Mouse (Mus musculus) neural tube, embryonic 11.5 days (tissue): ENCODE results near the gene Zfp777. TPM values are rescaled to one million over a fixed set of nuclear protein-coding genes. Genes with fewer than 3 reads are reported as not detected.

Source experiments
- ATAC-seq: fragments of 200-750 bp; cut with Nextera tagmentation; 2 replicates; pipeline ENCODE4 v1.8.0; 2017; ENCODE audit warnings: moderate number of reproducible peaks, mild to moderate bottlenecking, moderate TSS enrichment, moderate library complexity; ENCODE audit not compliant: insufficient read depth, low FRiP score, low TSS enrichment
- DNase-seq: peaks from one replicate; pipeline ENCODE4 v3.0.0-alpha.2; 2015; ENCODE audit warnings: low spot score
- H3K27ac ChIP-seq: fragments of 300-500 bp; sonication (generic); 2 replicates; pipeline ENCODE4 v1.5.1; 2014; ENCODE audit warnings: low read depth, mild to moderate bottlenecking, low read length
- H3K27me3 ChIP-seq: fragments of 300-500 bp; sonication (generic); 2 replicates; pipeline ENCODE4 v1.6.1; 2014; ENCODE audit warnings: mild to moderate bottlenecking, low read length, mixed read lengths; ENCODE audit not compliant: control insufficient read depth, insufficient read depth
- H3K36me3 ChIP-seq: fragments of 300-500 bp; sonication (generic); 2 replicates; pipeline ENCODE4 v1.6.1; 2014; ENCODE audit warnings: mild to moderate bottlenecking, low read length, moderate library complexity, mixed read lengths; ENCODE audit not compliant: control insufficient read depth, insufficient read depth
- H3K4me1 ChIP-seq: fragments of 300-500 bp; sonication (generic); 2 replicates; pipeline ENCODE4 v1.6.1; 2014; ENCODE audit warnings: low read length, mixed read lengths; ENCODE audit not compliant: control insufficient read depth, insufficient read depth
- H3K4me2 ChIP-seq: fragments of 300-500 bp; sonication (generic); 2 replicates; pipeline ENCODE4 v1.6.1; 2014; ENCODE audit warnings: low read depth, mild to moderate bottlenecking, moderate library complexity
- H3K4me3 ChIP-seq: fragments of 300-500 bp; sonication (generic); 2 replicates; pipeline ENCODE4 v1.5.1; 2014; ENCODE audit warnings: low read depth, low read length
- H3K9ac ChIP-seq: fragments of 300-500 bp; sonication (generic); 2 replicates; pipeline ENCODE4 v1.6.1; 2014; ENCODE audit warnings: mild to moderate bottlenecking, low read length
- H3K9me3 ChIP-seq: fragments of 300-500 bp; sonication (generic); 2 replicates; pipeline ENCODE4 v1.6.1; 2016; ENCODE audit warnings: low read length; ENCODE audit not compliant: control insufficient read depth
- WGBS: fragments of 180-500 bp; shearing (Covaris S2); extraction: QIAGEN DNeasy Blood & Tissue Kit; methylation state at CpG from one replicate; pipeline ENCODE4 v1.1.7; 2014; 5-methylcytosine and 5-hydroxymethylcytosine counted together
- polyA plus RNA-seq: library from polyadenylated mRNA; unstranded; fragments of >200 nt; fragmentation: Nextera tagmentation; extraction: Ambion mirVana; gene quantifications from 2 replicates; pipeline ENCODE4 v1.2.1, GENCODE M21; 2014

The Zfp777 gene
- 8.6 and 10.6 TPM in 2 replicates for polyA plus RNA-seq

GRCm38 (mm10) chr6:48048426-48049272 lies at the start of gene Zfp777:
TSS of gene Zfp777 (minus strand) at chr6:48048911.
- peaks cover 3% of the 10 kb centered on the region for H3K36me3 ChIP-seq
- peak within 1 kb of the TSS; percentile 89 for H3K9ac ChIP-seq
- peaks cover 7% of the 10 kb centered on the region; the same call in 1 of the 2 replicates for H3K4me1 ChIP-seq
- peak within 1 kb of the TSS; percentile 61 for H3K4me2 ChIP-seq
- DNase-seq (peak; percentile 86), ATAC-seq (peak; percentile 78)
- no peaks in the 10 kb centered on the region for H3K9me3 ChIP-seq
- H3K27me3 ChIP-seq, result no peaks in the 10 kb centered on the region
- peak within 1 kb of the TSS; percentile 91 for H3K27ac ChIP-seq
- peak within 1 kb of the TSS; percentile 86 for H3K4me3 ChIP-seq
- under 1% methylated on average over 80 of the region's 82 CpGs for WGBS

- Histone ChIP-seq H3K9me3 (no peaks in the 10 kb centered on the region), H3K4me2 (peak overlapping the region; percentile 38), H3K4me3 (peak overlapping the region; percentile 82), H3K36me3 (peaks cover 9% of the 10 kb centered on the region), H3K27ac (no peak overlapping the region), H3K4me1 (peaks cover 3% of the 10 kb centered on the region; the same call in 1 of the 2 replicates), H3K9ac (no peak overlapping the region), H3K27me3 (no peaks in the 10 kb centered on the region)
- 42% methylated on average over 14 of the region's 14 CpGs for WGBS
- ATAC-seq, result no peak
- no peak for DNase-seq
Measured at GRCm38 (mm10) chr6:48086957-48087715, 38.4 kb upstream of the Zfp777 start.

- H3K36me3 ChIP-seq, result peaks cover 13% of the 10 kb centered on the region
- peak; percentile 93 for ATAC-seq
- WGBS, result under 1% methylated on average over 42 of the region's 53 CpGs
- no peaks in the 10 kb centered on the region for H3K9me3 ChIP-seq
- H3K9ac ChIP-seq, result peak within 1 kb of the TSS; percentile 94
- H3K27ac ChIP-seq, result peak within 1 kb of the TSS; percentile 83
- H3K4me3 ChIP-seq, result peak within 1 kb of the TSS; percentile 82
- H3K4me1 ChIP-seq, result peaks cover 3% of the 10 kb centered on the region; the same call in 1 of the 2 replicates
- DNase-seq, result peak; percentile 93
- H3K4me2 ChIP-seq, result peak within 1 kb of the TSS; percentile 38
- H3K27me3 ChIP-seq, result no peaks in the 10 kb centered on the region
Measured at GRCm38 (mm10) chr6:48086471-48086878, 37.8 kb upstream of the Zfp777 start, which contains the start of gene Zfp746. TSS of gene Zfp746 (minus strand) at chr6:48086593.

GRCm38 (mm10) chr6:48085521-48086404 lies 37.1 kb upstream of the Zfp777 start:
- peak; percentile 90 for ATAC-seq
- H3K4me3 ChIP-seq, result peak overlapping the region; percentile 82

GRCm38 (mm10) chr6:48083733-48084191 lies 35.1 kb upstream of the Zfp777 start:
- H3K4me3 ChIP-seq, result no peak overlapping the region
- no peaks in the 10 kb centered on the region for H3K27me3 ChIP-seq
- no peak overlapping the region for H3K27ac ChIP-seq
- 98% methylated on average over 6 of the region's 6 CpGs for WGBS
- no peak overlapping the region for H3K4me2 ChIP-seq
- DNase-seq, result no peak
- no peak for ATAC-seq
- peaks cover 3% of the 10 kb centered on the region; the same call in 1 of the 2 replicates for H3K4me1 ChIP-seq
- H3K9ac ChIP-seq, result no peak overlapping the region
- H3K36me3 ChIP-seq, result peaks cover 21% of the 10 kb centered on the region
- H3K9me3 ChIP-seq, result no peaks in the 10 kb centered on the region

More at GRCm38 (mm10) chr6:48085521-48086404, 37.1 kb upstream of the Zfp777 start:
- peak; percentile 65 for DNase-seq
- Histone ChIP-seq H3K27me3 (no peaks in the 10 kb centered on the region), H3K9ac (peak overlapping the region; percentile 94), H3K4me1 (peaks cover 3% of the 10 kb centered on the region; the same call in 1 of the 2 replicates), H3K36me3 (peaks cover 16% of the 10 kb centered on the region), H3K4me2 (peak overlapping the region; percentile 38), H3K27ac (peak overlapping the region; percentile 83), H3K9me3 (no peaks in the 10 kb centered on the region)
- 4% methylated on average over 48 of the region's 72 CpGs for WGBS

- H3K36me3 ChIP-seq, result peaks cover 21% of the 10 kb centered on the region
- DNase-seq, result no peak
- WGBS, result 93% methylated on average over 3 of the region's 3 CpGs
Measured at GRCm38 (mm10) chr6:48081952-48082351, 33.2 kb upstream of the Zfp777 start.

GRCm38 (mm10) chr6:48081021-48081420 lies 32.3 kb upstream of the Zfp777 start:
- H3K27me3 ChIP-seq, result no peaks in the 10 kb centered on the region
- no peaks in the 10 kb centered on the region for H3K9me3 ChIP-seq
- H3K4me2 ChIP-seq, result no peak overlapping the region
- 94% methylated on average over 5 of the region's 5 CpGs for WGBS
- H3K27ac ChIP-seq, result no peak overlapping the region
- peaks cover 3% of the 10 kb centered on the region; the same call in 1 of the 2 replicates for H3K4me1 ChIP-seq
- ATAC-seq (no peak), DNase-seq (no peak)
- H3K36me3 ChIP-seq, result peaks cover 21% of the 10 kb centered on the region
- no peak overlapping the region for H3K9ac ChIP-seq
- H3K4me3 ChIP-seq, result no peak overlapping the region

More at GRCm38 (mm10) chr6:48081952-48082351, 33.2 kb upstream of the Zfp777 start:
- H3K27ac ChIP-seq, result no peak overlapping the region
- H3K9ac ChIP-seq, result no peak overlapping the region
- peaks cover 3% of the 10 kb centered on the region; the same call in 1 of the 2 replicates for H3K4me1 ChIP-seq
- H3K4me2 ChIP-seq, result no peak overlapping the region
- no peaks in the 10 kb centered on the region for H3K27me3 ChIP-seq
- no peak overlapping the region for H3K4me3 ChIP-seq
- H3K9me3 ChIP-seq, result no peaks in the 10 kb centered on the region
- no peak for ATAC-seq

GRCm38 (mm10) chr6:48073316-48073715 lies 24.6 kb upstream of the Zfp777 start:
- 83% methylated on average over 5 of the region's 5 CpGs for WGBS
- no peak for ATAC-seq
- no peaks in the 10 kb centered on the region; the same call in 1 of the 2 replicates for H3K36me3 ChIP-seq

More at GRCm38 (mm10) chr6:48073316-48073715, 24.6 kb upstream of the Zfp777 start:
- Histone ChIP-seq H3K27me3 (no peaks in the 10 kb centered on the region), H3K9me3 (no peaks in the 10 kb centered on the region), H3K4me3 (no peak overlapping the region), H3K4me1 (no peaks in the 10 kb centered on the region), H3K4me2 (no peak overlapping the region), H3K27ac (no peak overlapping the region), H3K9ac (no peak overlapping the region)
- DNase-seq, result no peak
